8 mouse cellular contexts compared by ENCODE assay signal in genomic region chr17:6960776-6961175, GRCm38 (mm10). TPM values are rescaled to one million over a fixed set of nuclear protein-coding genes. Genes with fewer than 3 reads are reported as not detected.
DNase-seq lines count a peak whose midpoint lies in the region; ATAC-seq and TF ChIP-seq lines count a peak whose summit lies in the region.
"Not testable (repeated sequence)": the region's sequence is repeated elsewhere in the genome, so short reads cannot be mapped to it uniquely, and the experiment has no call there.

Gene Tagap1 (minus strand): TSS chr17:6961156.

- H3K4me1 ChIP-seq in G1E (ENCODE audit: insufficient read depth, low read depth, low read length); hindbrain, embryonic 11.5 days (replicated peaks; ENCODE audit: control insufficient read depth, insufficient read depth, low read length); neural tube, embryonic 11.5 days (ENCODE audit: control insufficient read depth, insufficient read depth, low read length): not testable (repeated sequence)

- 0% methylated on average over 36 of the region's 51 CpGs for WGBS in hindbrain, embryonic 11.5 days
- WGBS in neural tube, embryonic 11.5 days, result under 1% methylated on average over 41 of the region's 51 CpGs

- DNase-seq in G1E (ENCODE audit: low spot score); hindbrain, embryonic 11.5 days (ENCODE audit: low spot score): not testable (repeated sequence)
- DNase-seq in cerebellum, postnatal 14 days, result peak; percentile 43 to 67
- peak; percentile 27 for DNase-seq in gastrocnemius, adult 18-20 months (ENCODE audit: low spot score)
- DNase-seq in layer of hippocampus, adult 8-10 months (ENCODE audit: low spot score in 2 of 2), result peak in 1 of 2 experiments; percentile 35
- DNase-seq in lung, adult 18-20 months, result peak; percentile 32 to 44
- peak; percentile 18 for DNase-seq in neural tube, embryonic 11.5 days (ENCODE audit: low spot score)
- DNase-seq in testis, postnatal 14 days (ENCODE audit: low spot score), result peak; percentile 64

- not testable (repeated sequence) for H3K27ac ChIP-seq in hindbrain, embryonic 11.5 days (ENCODE audit: low read depth, low read length); neural tube, embryonic 11.5 days (ENCODE audit: low read depth, low read length)

- H3K27me3 ChIP-seq in G1E (ENCODE audit: insufficient read depth, low read length); hindbrain, embryonic 11.5 days (ENCODE audit: control insufficient read depth, insufficient read depth, low read length); neural tube, embryonic 11.5 days (ENCODE audit: control insufficient read depth, insufficient read depth, low read length): not testable (repeated sequence)

- H3K4me3 ChIP-seq in G1E (ENCODE audit: low read depth, low read length), result peak within 1 kb of the TSS; percentile 56; the same call in 1 of the 2 replicates
- H3K4me3 ChIP-seq in hindbrain, embryonic 11.5 days (ENCODE audit: low read depth, low read length), result peak within 1 kb of the TSS; percentile 43
- peak within 1 kb of the TSS; percentile 43 for H3K4me3 ChIP-seq in neural tube, embryonic 11.5 days (ENCODE audit: low read depth, low read length)

- TF ChIP-seq CTCF in G1E (IDR thresholded peaks at IDR 0.05; ENCODE audit: low read depth, low read length), result not testable (repeated sequence)

- H3K36me3 ChIP-seq in G1E (replicated peaks); hindbrain, embryonic 11.5 days (ENCODE audit: control insufficient read depth, insufficient read depth, low read length); neural tube, embryonic 11.5 days (ENCODE audit: control insufficient read depth, insufficient read depth, low read length): not testable (repeated sequence)

- H3K4me2 ChIP-seq in hindbrain, embryonic 11.5 days (replicated peaks; ENCODE audit: low read depth, low read length), result peak within 1 kb of the TSS; percentile 25; the same call in 1 of the 2 replicates
- peak within 1 kb of the TSS; percentile 34; the same call in 1 of the 2 replicates for H3K4me2 ChIP-seq in neural tube, embryonic 11.5 days (ENCODE audit: low read depth)

- H3K9ac ChIP-seq in hindbrain, embryonic 11.5 days (ENCODE audit: low read depth, low read length), result peak within 1 kb of the TSS; percentile 47
- peak within 1 kb of the TSS; percentile 47 for H3K9ac ChIP-seq in neural tube, embryonic 11.5 days (ENCODE audit: low read length)

- not testable (repeated sequence) for H3K9me3 ChIP-seq in G1E (replicated peaks); hindbrain, embryonic 11.5 days (ENCODE audit: control insufficient read depth, low read length); neural tube, embryonic 11.5 days (ENCODE audit: control insufficient read depth, low read length)

- not testable (repeated sequence) for ATAC-seq in G1E (ENCODE audit: extremely low read depth, insufficient number of reproducible peaks, low FRiP score, poor library complexity, severe bottlenecking); hindbrain, embryonic 11.5 days (ENCODE audit: low FRiP score); neural tube, embryonic 11.5 days (ENCODE audit: insufficient read depth, low FRiP score, low TSS enrichment)

RNA-seq across cellular contexts. Expression of gene Tagap1, which starts in this region (rescaled TPM):
- 13.9 and 16.9 TPM in 2 replicates for total RNA-seq in G1E (2014; fragmentation: Nextera tagmentation)
- total RNA-seq in G1E (2017), result 17.9 and 21.9 TPM in 2 replicates
- polyA plus RNA-seq in G1E (2012), result 3.7 and 4.9 TPM in 2 replicates
- 10 to 100 TPM; 13.4 to 15.7 TPM for total RNA-seq in gastrocnemius, adult 18-20 months (2021)
- polyA plus RNA-seq in hindbrain, embryonic 11.5 days (2014; fragmentation: Nextera tagmentation; extraction: Ambion mirVana), result 57.1 TPM in 2 replicates
- 10 to 100 TPM; 27.8 to 31.7 (median 29.4) TPM for total RNA-seq in layer of hippocampus, adult 8-10 months (2022)
- 56.0 and 58.7 TPM in 2 replicates for polyA plus RNA-seq in neural tube, embryonic 11.5 days (2014; fragmentation: Nextera tagmentation; extraction: Ambion mirVana)
